Mouse (Mus musculus) bone marrow macrophage, adult 2 months (primary cell): Measurements from ENCODE around the gene Ssna1. TPM values are rescaled to one million over a fixed set of nuclear protein-coding genes. Genes with fewer than 3 reads are reported as not detected.

ENCODE experiments used
- H3K27ac ChIP-seq: 2 replicates; pipeline ENCODE4 v1.5.1; 2012; ENCODE audit warnings: low read depth, low read length; ENCODE audit not compliant: insufficient read depth
- H3K4me1 ChIP-seq: 2 replicates; pipeline ENCODE4 v1.6.1; 2012; ENCODE audit warnings: low read length; ENCODE audit not compliant: control insufficient read depth, insufficient read depth
- H3K4me3 ChIP-seq: 2 replicates; pipeline ENCODE4 v1.5.1; 2012; ENCODE audit warnings: mild to moderate bottlenecking, low read length, moderate library complexity; ENCODE audit not compliant: insufficient read depth
- CTCF ChIP-seq: IDR thresholded peaks from 2 replicates; pipeline ENCODE4 v1.5.1; 2012; ENCODE audit warnings: low read depth, mild to moderate bottlenecking, low read length, moderate library complexity
- POLR2A ChIP-seq: IDR thresholded peaks from 2 replicates; pipeline ENCODE4 v1.6.1; 2012; ENCODE audit warnings: mild to moderate bottlenecking, low read depth, low read length, borderline replicate concordance
- polyA plus RNA-seq: library from polyadenylated mRNA; stranded (reverse); fragments of >200 nt; gene quantifications from 2 replicates; pipeline ENCODE4 v1.2.4, GENCODE M21; 2012; ENCODE audit not compliant: missing spikeins, insufficient read depth, insufficient read length

Ssna1 gene
- polyA plus RNA-seq, 1 experiment, result 59.7 TPM

DNA sequence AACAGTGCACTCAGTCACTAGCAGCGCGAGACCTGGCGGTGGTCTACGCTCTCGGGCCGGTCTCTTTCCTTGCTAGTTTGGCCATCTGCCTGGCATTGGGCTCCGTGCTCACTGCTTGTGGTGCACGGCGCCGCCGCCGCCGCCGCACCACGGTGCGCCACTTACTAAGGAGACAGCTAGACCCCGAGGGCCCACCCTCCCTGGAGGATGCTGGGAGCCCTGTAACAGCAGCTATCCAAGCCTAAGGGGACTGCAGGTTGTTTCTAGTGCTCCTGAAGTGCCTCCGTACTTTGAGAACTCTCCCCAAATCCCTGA is 18.5 kb upstream of the Ssna1 start:
- TF ChIP-seq CTCF (no peak), POLR2A (no peak)
- no peak overlapping the region for H3K27ac ChIP-seq
- H3K4me3 ChIP-seq, result no peak overlapping the region
- H3K4me1 ChIP-seq, result no peaks in the 10 kb centered on the region

DNA sequence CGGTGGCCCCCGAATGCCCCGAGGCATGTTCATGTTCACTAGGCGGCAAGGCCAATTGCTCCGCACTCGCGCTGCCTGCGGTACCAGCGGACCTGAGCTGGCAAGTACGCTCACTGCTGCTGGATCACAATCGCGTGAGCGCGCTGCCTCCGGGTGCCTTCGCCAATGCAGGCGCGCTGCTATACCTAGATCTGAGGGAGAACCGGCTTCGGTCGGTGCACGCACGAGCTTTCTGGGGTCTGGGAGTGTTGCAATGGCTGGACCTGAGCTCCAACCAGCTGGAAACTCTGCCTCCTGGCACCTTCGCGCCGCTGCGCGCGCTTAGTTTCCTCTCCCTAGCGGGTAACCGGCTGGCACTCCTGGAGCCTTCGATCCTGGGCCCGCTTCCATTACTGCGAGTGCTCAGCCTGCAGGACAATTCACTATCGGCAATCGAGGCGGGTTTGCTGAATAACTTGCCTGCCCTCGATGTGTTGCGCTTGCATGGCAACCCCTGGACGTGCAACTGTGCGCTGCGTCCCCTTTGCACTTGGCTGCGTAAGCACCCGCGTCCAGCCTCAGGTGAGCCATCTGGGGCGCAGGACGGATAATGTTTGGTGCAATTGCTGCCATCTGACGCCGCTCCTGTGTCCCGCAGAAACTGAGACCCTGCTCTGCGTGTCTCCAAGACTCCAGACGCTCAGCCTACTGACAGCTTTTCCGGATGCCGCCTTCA is 18.0 kb upstream of the Ssna1 start:
- TF ChIP-seq POLR2A, result no peak
- no peak for TF ChIP-seq CTCF
- H3K27ac ChIP-seq, result no peak overlapping the region
- H3K4me1 ChIP-seq, result no peaks in the 10 kb centered on the region
- H3K4me3 ChIP-seq, result no peak overlapping the region

DNA sequence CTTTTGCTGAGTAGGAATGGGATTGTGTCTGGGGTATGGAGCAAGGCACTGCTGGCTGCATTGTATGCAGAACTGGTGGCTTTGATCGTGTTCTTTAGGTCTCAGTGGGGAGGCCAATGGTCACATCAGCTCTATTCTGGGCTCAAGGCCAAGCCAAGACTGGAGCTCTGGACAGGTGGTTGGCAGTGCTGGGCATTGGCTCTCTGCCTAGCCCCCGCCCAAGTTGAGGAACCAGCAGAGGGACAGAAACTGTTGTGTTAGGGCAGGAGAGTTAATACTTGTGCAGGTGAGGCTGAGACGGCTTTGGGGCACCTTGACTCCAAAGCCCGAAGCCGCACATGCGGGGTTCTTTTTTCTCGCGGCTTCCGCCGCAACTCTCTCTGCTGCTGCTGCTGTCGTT is 17.4 kb upstream of the Ssna1 start, which contains the start of gene Lrrc26:
TSS of gene Lrrc26 (plus strand) at position 265 of the 400 bp plus-strand sequence.
- Histone ChIP-seq H3K27ac (no peak within 1 kb of the TSS), H3K4me1 (no peaks in the 10 kb centered on the region), H3K4me3 (no peak within 1 kb of the TSS)
- TF ChIP-seq CTCF (no peak), POLR2A (no peak)

DNA sequence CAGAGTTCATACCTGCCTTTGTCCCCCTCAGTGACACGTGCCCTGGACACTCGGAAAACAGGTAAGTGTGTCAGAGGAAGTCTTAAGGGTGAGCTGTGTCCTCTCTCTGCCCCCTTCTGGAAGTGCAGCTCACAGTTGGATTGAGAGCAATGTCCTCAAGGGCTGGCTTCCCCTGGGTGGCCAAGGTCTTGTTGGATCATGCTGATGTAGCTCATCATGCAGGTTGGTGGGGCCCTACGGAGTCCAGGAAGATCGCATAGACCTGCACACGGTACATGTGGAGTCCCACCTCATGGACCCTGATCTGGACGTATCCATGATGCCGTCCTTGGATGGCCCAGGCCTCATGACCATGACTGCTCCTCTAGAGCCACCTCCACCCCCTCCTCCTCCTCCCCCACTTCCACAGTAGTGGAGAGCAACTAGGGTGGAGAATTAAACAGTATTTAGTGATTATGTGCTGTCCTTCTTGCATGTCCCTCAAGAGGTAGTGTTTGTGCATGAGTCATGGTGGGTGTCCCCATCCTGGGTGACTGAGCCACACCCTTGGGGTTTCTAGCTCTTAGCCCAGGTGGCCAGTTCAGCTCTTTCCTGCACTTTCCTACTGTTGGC is 16.6 kb upstream of the Ssna1 start:
- Histone ChIP-seq H3K27ac (no peak overlapping the region), H3K4me1 (no peaks in the 10 kb centered on the region), H3K4me3 (no peak overlapping the region)
- no peak for TF ChIP-seq CTCF
- TF ChIP-seq POLR2A, result no peak

DNA sequence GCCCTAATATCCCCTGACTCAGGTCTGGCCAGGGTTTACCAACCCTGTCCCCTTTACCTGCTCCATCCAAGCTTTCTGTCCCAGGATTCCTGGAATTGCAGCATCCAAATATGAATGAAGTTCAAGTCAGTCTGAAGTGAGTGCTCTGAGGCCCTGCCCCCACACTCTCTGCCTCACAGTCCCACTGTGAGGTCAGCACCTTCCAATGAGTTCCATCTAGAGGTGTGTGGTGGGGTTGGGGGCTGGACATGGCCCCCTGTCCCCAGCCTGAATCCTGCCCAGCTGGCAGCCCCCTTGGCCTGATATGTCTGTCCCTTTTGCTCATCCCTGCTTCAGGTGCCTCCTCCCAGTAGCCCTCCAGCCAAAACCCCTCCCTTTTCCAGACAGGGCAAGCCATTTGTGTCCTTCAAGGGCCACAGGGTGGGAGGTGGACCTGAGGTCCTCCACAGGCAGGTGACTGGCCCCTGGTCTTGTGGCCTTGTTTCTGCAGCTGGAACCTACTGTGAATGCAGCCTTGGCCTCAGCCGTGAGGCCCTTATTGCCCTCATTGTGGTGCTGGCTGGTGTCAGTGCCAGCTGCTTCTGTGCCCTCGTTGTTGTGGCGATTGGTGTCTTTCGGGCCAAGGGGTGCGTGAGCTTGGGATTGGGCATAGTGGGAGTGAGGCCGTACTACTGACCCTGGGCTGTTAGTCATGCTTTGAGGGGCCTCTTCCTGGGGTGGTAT is 15.8 kb upstream of the Ssna1 start, which contains the start of gene Tmem210:
TSS of gene Tmem210 (plus strand) at position 219 of the 723 bp plus-strand sequence.
- Histone ChIP-seq H3K4me3 (no peak within 1 kb of the TSS), H3K27ac (no peak within 1 kb of the TSS), H3K4me1 (no peaks in the 10 kb centered on the region)
- TF ChIP-seq CTCF, result no peak
- no peak for TF ChIP-seq POLR2A

DNA sequence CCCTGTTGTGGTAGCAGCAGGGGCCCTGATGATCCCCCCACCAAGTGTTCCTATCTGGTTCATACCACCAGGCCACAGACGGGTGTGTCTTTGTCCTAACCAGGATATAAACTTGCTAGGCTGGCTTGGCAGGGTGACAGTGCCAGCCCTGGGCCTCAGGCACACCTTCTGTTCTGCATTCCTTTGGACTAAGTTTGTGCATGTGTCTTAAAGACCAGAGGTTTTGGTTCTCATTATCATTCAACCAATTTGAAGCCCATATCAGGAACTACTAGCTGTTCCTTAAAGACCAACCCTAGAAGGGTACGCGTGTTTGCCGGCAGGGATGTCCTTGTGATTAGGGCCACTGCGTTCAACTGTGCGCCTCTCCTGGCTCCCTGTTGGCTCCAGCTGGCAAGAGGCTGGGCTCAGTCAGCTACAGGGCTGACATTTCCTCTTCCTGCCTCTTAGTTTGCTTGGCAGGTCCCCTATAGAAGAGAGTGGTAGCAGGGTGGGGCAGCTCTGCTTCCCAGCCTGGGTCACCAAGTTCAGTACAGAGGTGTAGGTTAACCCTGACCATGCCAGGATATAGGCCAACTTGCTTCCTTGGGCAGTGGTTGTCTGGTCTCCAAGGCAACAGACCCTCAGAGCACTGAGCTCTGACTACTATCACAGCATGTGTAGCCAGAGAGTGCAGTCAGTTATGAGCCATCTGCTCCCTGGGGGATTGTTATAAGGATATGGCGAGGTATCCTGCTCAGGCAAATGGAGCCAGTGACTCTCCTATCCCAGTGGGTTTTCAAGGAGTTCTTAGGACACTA is 14.8 kb upstream of the Ssna1 start:
- Histone ChIP-seq H3K27ac (no peak overlapping the region), H3K4me1 (no peaks in the 10 kb centered on the region)

DNA sequence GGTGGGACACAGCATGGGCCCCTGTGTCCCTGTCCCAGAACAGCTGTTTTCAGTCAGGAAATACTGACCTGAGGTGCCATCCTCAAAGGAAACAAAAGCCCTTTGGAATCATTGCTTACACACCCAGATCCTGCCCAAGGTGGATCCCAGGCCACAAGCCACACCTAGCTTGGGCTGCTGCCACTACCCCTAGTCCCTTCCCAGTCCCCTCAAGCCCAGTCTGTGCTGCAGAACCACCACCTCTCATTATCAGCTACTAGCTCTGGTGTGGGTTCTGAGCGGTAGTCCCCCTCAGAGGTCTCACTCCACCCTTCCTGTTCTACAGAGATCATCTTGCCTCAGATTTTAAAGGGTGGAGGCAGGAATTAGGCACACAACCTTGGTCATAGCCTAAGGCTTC is 14.1 kb upstream of the Ssna1 start:
- Histone ChIP-seq H3K4me3 (no peak overlapping the region), H3K27ac (no peak overlapping the region), H3K4me1 (no peaks in the 10 kb centered on the region)
- TF ChIP-seq CTCF (no peak), POLR2A (no peak)

More for the DNA sequence above, 14.8 kb upstream of the Ssna1 start:
- no peak for TF ChIP-seq POLR2A
- TF ChIP-seq CTCF, result no peak
- H3K4me3 ChIP-seq, result no peak overlapping the region

DNA sequence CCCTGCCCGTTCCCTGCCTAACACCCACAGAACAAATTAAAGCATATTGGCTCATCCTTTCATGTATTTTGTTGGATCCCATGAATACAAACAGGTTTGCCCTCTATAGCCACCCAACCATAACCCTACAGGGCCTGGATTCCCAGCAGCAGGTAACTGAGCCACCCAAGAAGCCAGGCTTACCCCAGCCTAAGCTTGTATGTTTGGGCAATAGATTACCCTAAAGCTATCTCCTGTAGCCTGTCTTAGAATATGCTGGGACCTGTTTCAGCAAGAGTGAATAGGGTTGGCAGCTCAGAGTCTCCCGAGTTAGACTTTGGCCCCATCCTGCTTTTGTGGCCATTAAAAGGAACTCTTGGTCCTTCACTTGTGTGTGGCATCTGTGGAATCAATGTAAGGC is 13.3 kb upstream of the Ssna1 start:
- TF ChIP-seq CTCF (no peak), POLR2A (no peak)
- Histone ChIP-seq H3K27ac (no peak overlapping the region), H3K4me3 (no peak overlapping the region), H3K4me1 (no peaks in the 10 kb centered on the region)

DNA sequence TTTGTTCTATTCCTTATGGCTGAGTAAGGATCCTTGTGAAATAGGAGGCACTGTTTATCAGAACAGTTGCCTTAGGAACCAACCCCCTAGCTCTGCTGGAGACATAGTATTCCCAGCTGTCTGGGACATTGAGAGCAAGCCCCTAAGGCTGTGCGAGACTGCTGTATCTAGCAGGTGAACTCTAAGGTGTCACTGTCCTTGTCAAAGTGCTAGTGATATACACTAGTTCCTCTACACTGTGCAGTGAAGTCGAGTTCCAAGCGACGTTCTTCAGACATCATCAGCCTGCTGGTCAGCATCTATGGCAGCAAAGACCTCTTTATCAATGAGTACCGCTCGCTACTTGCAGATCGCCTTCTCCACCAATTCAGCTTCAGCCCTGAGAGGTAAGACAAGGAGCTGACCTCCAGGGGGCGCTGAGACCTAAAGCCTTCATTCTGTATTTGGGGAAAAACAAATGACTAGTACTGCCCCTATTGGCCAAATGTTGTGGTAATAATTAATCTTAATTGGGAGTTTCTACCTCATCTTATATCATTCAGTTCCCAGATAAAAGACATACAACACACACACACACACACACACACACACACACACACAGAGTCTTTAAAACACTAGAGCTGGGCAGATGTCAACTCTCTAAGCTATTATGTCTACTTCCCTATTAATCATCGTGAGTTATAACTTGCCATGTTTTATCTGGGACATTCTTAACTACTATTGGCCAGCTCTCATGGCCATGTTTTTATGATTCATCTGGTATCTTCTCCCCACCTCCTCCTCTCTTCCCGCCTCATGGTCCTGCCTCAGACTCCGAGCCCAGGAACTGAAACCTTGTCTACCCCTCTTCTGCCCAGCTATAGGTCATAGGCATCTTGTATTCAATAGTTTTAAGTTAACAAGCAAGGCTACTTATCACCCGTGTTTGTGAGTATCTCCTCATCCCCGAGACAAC is 7.0 kb upstream of the Ssna1 start:
- Histone ChIP-seq H3K4me3 (no peak overlapping the region), H3K4me1 (no peaks in the 10 kb centered on the region)
- TF ChIP-seq CTCF (peak; percentile 68), POLR2A (no peak)

More for the DNA sequence above, 7.0 kb upstream of the Ssna1 start:
- no peak overlapping the region for H3K27ac ChIP-seq
